Mouse (Mus musculus) midbrain, postnatal 0 days (tissue): ENCODE results near the gene Rab36. TPM values are rescaled to one million over a fixed set of nuclear protein-coding genes. Genes with fewer than 3 reads are reported as not detected.

Experiments used
- ATAC-seq: fragments of 200-750 bp; cut with Nextera tagmentation; 2 replicates; pipeline ENCODE4 v1.8.0; 2017; ENCODE audit warnings: moderate number of reproducible peaks, mild to moderate bottlenecking, moderate TSS enrichment, moderate library complexity; ENCODE audit not compliant: low FRiP score
- DNase-seq: peaks from one replicate; pipeline ENCODE4 v3.0.0-alpha.2; 2015; ENCODE audit warnings: low spot score
- H3K27ac ChIP-seq: fragments of 300-500 bp; sonication (generic); 2 replicates; pipeline ENCODE4 v1.5.1; 2014; ENCODE audit warnings: low read depth, mild to moderate bottlenecking, low read length, mixed read lengths
- H3K27me3 ChIP-seq: fragments of 300-500 bp; sonication (generic); 2 replicates; pipeline ENCODE4 v1.6.1; 2014; ENCODE audit warnings: low read length, control low read depth, mixed read lengths; ENCODE audit not compliant: insufficient read depth
- H3K36me3 ChIP-seq: fragments of 300-500 bp; sonication (generic); 2 replicates; pipeline ENCODE4 v1.6.1; 2014; ENCODE audit warnings: low read length, control low read depth, mixed read lengths; ENCODE audit not compliant: insufficient read depth
- H3K4me1 ChIP-seq: fragments of 300-500 bp; sonication (generic); 2 replicates; pipeline ENCODE4 v1.6.1; 2014; ENCODE audit warnings: mild to moderate bottlenecking, control low read depth, antibody characterized with exemption, low read length, mixed read lengths; ENCODE audit not compliant: insufficient read depth
- H3K4me2 ChIP-seq: fragments of 300-500 bp; sonication (generic); 2 replicates; pipeline ENCODE4 v1.6.1; 2014; ENCODE audit warnings: low read depth, mild to moderate bottlenecking, low read length, mixed read lengths; ENCODE audit not compliant: poor library complexity, severe bottlenecking
- H3K4me3 ChIP-seq: fragments of 300-500 bp; sonication (generic); 2 replicates; pipeline ENCODE4 v1.5.1; 2014; ENCODE audit warnings: low read depth, mild to moderate bottlenecking, low read length, moderate library complexity
- H3K9ac ChIP-seq: fragments of 300-500 bp; sonication (generic); replicated peaks from 2 replicates; pipeline ENCODE4 v1.6.1; 2014; ENCODE audit warnings: mild to moderate bottlenecking, low read length, moderate library complexity, mixed read lengths; ENCODE audit not compliant: poor library complexity, severe bottlenecking
- H3K9me3 ChIP-seq: fragments of 300-500 bp; sonication (generic); 2 replicates; pipeline ENCODE4 v1.6.1; 2016; ENCODE audit warnings: low read length, control low read depth
- CTCF ChIP-seq: IDR thresholded peaks from 2 replicates; pipeline ENCODE4 v1.5.1; 2016; ENCODE audit warnings: antibody characterized with exemption, mild to moderate bottlenecking
- WGBS: fragments of 180-500 bp; shearing (Covaris S2); extraction: QIAGEN DNeasy Blood & Tissue Kit; methylation state at CpG from one replicate; pipeline ENCODE4 v1.1.7; 2014; 5-methylcytosine and 5-hydroxymethylcytosine counted together
- polyA plus RNA-seq: library from polyadenylated mRNA; unstranded; fragments of >200 nt; fragmentation: Nextera tagmentation; extraction: Ambion mirVana; gene quantifications from 2 replicates; pipeline ENCODE4 v1.2.1, GENCODE M21; 2015
- total RNA-seq: library from RNA; depleted of rRNA; stranded (reverse); fragments of >200 nt; gene quantifications from 2 replicates; pipeline ENCODE4 v1.2.3, GENCODE M21; 2014

Gene Rab36
- total and polyA plus RNA-seq, 2 experiments from 2014 or later = 15.5 to 30.9 TPM

- no peak for TF ChIP-seq CTCF
- H3K9ac ChIP-seq = no peak overlapping the region
- H3K36me3 ChIP-seq = peaks cover 22% of the 10 kb centered on the region
- no peaks in the 10 kb centered on the region for H3K27me3 ChIP-seq
- ATAC-seq (no peak), DNase-seq (no peak)
- no peak overlapping the region for H3K27ac ChIP-seq
- no peaks in the 10 kb centered on the region for H3K4me1 ChIP-seq
- 95% methylated on average over 7 of the region's 7 CpGs for WGBS
- no peak overlapping the region for H3K4me3 ChIP-seq
- no peaks in the 10 kb centered on the region for H3K9me3 ChIP-seq
- H3K4me2 ChIP-seq = no peak overlapping the region
Observed at GRCm38 (mm10) chr10:75048711-75049110, 11.9 kb downstream of the Rab36 start.

- peaks cover 4% of the 10 kb centered on the region; the same call in 1 of the 2 replicates for H3K4me1 ChIP-seq
- no peak for DNase-seq
- WGBS = 93% methylated on average over 21 of the region's 21 CpGs
Observed at GRCm38 (mm10) chr10:75051364-75052074, 14.7 kb downstream of the Rab36 start.

GRCm38 (mm10) chr10:75052902-75053301, 16.0 kb downstream of the Rab36 start:
- H3K4me1 ChIP-seq = peaks cover 4% of the 10 kb centered on the region; the same call in 1 of the 2 replicates
- ATAC-seq = no peak
- TF ChIP-seq CTCF = no peak
- no peak overlapping the region for H3K4me3 ChIP-seq
- 0 out of 2 replicates have a peak, but pooled peaks cover 10% of the 10 kb centered on the region for H3K36me3 ChIP-seq
- no peaks in the 10 kb centered on the region for H3K9me3 ChIP-seq
- H3K27me3 ChIP-seq = no peaks in the 10 kb centered on the region
- H3K27ac ChIP-seq = no peak overlapping the region
- 76% methylated on average over 8 of the region's 8 CpGs for WGBS
- no peak overlapping the region for H3K9ac ChIP-seq
- DNase-seq = no peak
- H3K4me2 ChIP-seq = no peak overlapping the region

More at GRCm38 (mm10) chr10:75051364-75052074, 14.7 kb downstream of the Rab36 start:
- Histone ChIP-seq H3K4me3 (no peak overlapping the region), H3K9me3 (no peaks in the 10 kb centered on the region), H3K27ac (no peak overlapping the region), H3K36me3 (peaks cover 16% of the 10 kb centered on the region; the same call in 1 of the 2 replicates), H3K4me2 (no peak overlapping the region), H3K27me3 (no peaks in the 10 kb centered on the region), H3K9ac (no peak overlapping the region)
- no peak for ATAC-seq
- TF ChIP-seq CTCF = no peak

DNA sequence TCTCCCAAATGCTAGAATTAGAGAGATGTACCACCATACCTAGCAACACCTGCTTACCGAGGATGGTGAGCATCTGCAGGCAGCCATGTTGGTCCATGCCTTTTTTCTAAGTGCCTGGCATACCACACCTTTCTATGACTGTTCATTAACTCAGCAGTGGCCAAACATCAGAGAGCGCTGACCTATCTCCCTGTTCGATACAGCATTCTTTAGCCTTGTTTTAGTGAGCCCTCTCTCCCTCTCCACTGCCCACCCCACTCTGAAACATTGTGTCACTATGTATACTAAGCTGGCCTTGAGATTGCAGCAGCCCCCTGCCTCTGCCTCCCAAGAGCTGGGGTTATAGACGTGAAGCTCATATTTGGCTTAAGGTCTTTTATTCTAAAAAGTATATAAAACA, 16.8 kb downstream of the Rab36 start:
- H3K27ac ChIP-seq = no peak overlapping the region
- peaks cover 4% of the 10 kb centered on the region; the same call in 1 of the 2 replicates for H3K4me1 ChIP-seq
- no peaks in the 10 kb centered on the region for H3K9me3 ChIP-seq
- H3K36me3 ChIP-seq = 0 out of 2 replicates have a peak, but pooled peaks cover 6% of the 10 kb centered on the region
- no peak overlapping the region for H3K4me2 ChIP-seq
- no peak for TF ChIP-seq CTCF
- no peak overlapping the region for H3K9ac ChIP-seq
- no peak overlapping the region for H3K4me3 ChIP-seq
- H3K27me3 ChIP-seq = no peaks in the 10 kb centered on the region
- 91% methylated on average over 4 of the region's 4 CpGs for WGBS
- DNase-seq (no peak), ATAC-seq (no peak)

DNA sequence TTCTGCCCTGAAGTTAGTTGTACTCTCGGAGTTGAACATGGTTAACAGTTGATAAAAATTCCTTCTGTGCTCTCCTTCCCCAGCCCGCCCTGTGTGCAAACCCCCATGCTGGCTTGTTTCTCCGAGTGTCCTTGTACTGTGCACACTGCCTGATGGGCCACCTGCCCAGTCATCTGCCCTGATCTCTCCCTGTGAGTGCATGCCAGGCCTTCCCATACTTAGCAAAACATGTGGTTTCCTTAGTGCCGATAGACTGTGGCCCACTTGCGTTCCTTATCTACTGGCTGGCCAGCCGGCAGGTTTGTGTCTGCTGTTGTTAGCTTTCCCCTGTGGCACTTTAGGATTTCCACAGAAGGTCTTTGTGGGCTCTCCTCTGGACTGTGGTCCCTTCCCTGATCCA, 17.3 kb downstream of the Rab36 start:
- no peak for DNase-seq
- Histone ChIP-seq H3K9ac (no peak overlapping the region), H3K4me1 (peaks cover 4% of the 10 kb centered on the region; the same call in 1 of the 2 replicates), H3K27ac (no peak overlapping the region), H3K27me3 (no peaks in the 10 kb centered on the region), H3K9me3 (no peaks in the 10 kb centered on the region), H3K36me3 (0 out of 2 replicates have a peak, but pooled peaks cover 3% of the 10 kb centered on the region), H3K4me3 (no peak overlapping the region), H3K4me2 (no peak overlapping the region)
- WGBS = 70% methylated on average over 6 of the region's 6 CpGs
- ATAC-seq = no peak
- no peak for TF ChIP-seq CTCF

DNA sequence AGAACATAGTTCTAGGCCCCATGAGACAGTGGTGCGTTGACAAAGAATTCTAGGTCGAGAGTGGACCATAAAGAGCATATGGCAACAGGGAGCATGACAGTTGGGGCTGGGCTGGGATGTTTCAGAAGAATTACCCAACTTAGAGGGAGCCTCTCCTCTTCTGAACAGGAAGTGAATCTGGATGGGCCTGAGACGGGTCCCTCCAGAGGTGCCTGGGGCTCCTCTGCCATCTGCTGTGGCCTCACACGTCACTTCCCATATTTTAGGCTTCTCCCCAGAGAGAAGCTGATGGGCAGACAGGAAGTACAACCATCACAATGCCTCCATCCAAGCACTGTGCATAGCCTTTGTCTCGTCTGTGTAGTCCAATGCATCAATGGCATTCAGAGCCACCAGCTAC, 18.8 kb downstream of the Rab36 start:
- WGBS = 65% methylated on average over 5 of the region's 5 CpGs
- TF ChIP-seq CTCF = no peak
- no peak for ATAC-seq
- Histone ChIP-seq H3K27me3 (no peaks in the 10 kb centered on the region), H3K9me3 (no peaks in the 10 kb centered on the region), H3K4me3 (no peak overlapping the region), H3K4me2 (no peak overlapping the region), H3K4me1 (peaks cover 7% of the 10 kb centered on the region; the same call in 1 of the 2 replicates), H3K36me3 (no peaks in the 10 kb centered on the region), H3K9ac (no peak overlapping the region), H3K27ac (no peak overlapping the region)
- no peak for DNase-seq
